In genomic region chr4:156059713-156060112, GRCm38 (mm10) we compare ENCODE assay signal across 11 mouse cellular contexts. TPM values are rescaled to one million over a fixed set of nuclear protein-coding genes. Genes with fewer than 3 reads are reported as not detected.
DNase-seq lines count a peak whose midpoint lies in the region; ATAC-seq and TF ChIP-seq lines count a peak whose summit lies in the region.
"Had no signal": no experiment of that assay in that cellular context is flagged by ENCODE, and none has a peak within 500 bp of the region (broad histone marks: within the 10 kb centered on the region; RNA-seq: fewer than 3 reads in every experiment).

No protein-coding gene starts in this region.

- 45% methylated on average over 10 of the region's 10 CpGs for WGBS in hindbrain, embryonic 15.5 days
- 33% methylated on average over 10 of the region's 10 CpGs for WGBS in hindbrain, embryonic 12.5 days
- WGBS in kidney, embryonic 14.5 days: 20% methylated on average over 10 of the region's 10 CpGs
- WGBS in lung, embryonic 15.5 days: 28% methylated on average over 10 of the region's 10 CpGs
- 38% methylated on average over 10 of the region's 10 CpGs for WGBS in midbrain, postnatal 0 days

- H3K4me3 ChIP-seq in hindbrain, embryonic 15.5 days: no peak overlapping the region
- H3K4me3 ChIP-seq in hindbrain, embryonic 12.5 days: no peak overlapping the region
- peak overlapping the region; percentile 40 for H3K4me3 ChIP-seq in kidney, embryonic 14.5 days (ENCODE audit: low read length)
- peak overlapping the region; percentile 46 for H3K4me3 ChIP-seq in lung, embryonic 15.5 days
- H3K4me3 ChIP-seq in midbrain, postnatal 0 days (ENCODE audit: low read depth, low read length): no peak overlapping the region

- TF ChIP-seq CTCF in midbrain, postnatal 0 days (IDR thresholded peaks at IDR 0.05): no peak

- H3K9ac ChIP-seq in hindbrain, embryonic 15.5 days: no peak overlapping the region
- no peak overlapping the region for H3K9ac ChIP-seq in hindbrain, embryonic 12.5 days
- peak overlapping the region; percentile 62 for H3K9ac ChIP-seq in kidney, embryonic 14.5 days (ENCODE audit: low read depth, low read length)
- H3K9ac ChIP-seq in lung, embryonic 15.5 days: peak overlapping the region; percentile 55
- H3K9ac ChIP-seq in midbrain, postnatal 0 days (replicated peaks; ENCODE audit: low read length, poor library complexity, severe bottlenecking): no peak overlapping the region

- DNase-seq in urinary bladder, postnatal 36 days (ENCODE audit: low spot score in 2 of 2): peak; percentile 76 to 84
- DNase-seq in midbrain, postnatal 0 days (ENCODE audit: low spot score): no peak
- DNase-seq in adipocyte (ENCODE audit: low spot score): no peak
- DNase-seq: right cerebral cortex, adult 18-20 months had no signal

- peaks cover 4% of the 10 kb centered on the region; the same call in 1 of the 2 replicates for H3K4me1 ChIP-seq in hindbrain, embryonic 15.5 days (replicated peaks)
- H3K4me1 ChIP-seq in hindbrain, embryonic 12.5 days: peaks cover 10% of the 10 kb centered on the region
- H3K4me1 ChIP-seq in kidney, embryonic 14.5 days (ENCODE audit: control insufficient read depth, insufficient read depth, low read length): no peaks in the 10 kb centered on the region
- H3K4me1 ChIP-seq in lung, embryonic 15.5 days: peaks cover 23% of the 10 kb centered on the region; the same call in 1 of the 2 replicates
- no peaks in the 10 kb centered on the region for H3K4me1 ChIP-seq in midbrain, postnatal 0 days (ENCODE audit: insufficient read depth, low read length)

- H3K4me2 ChIP-seq in hindbrain, embryonic 15.5 days: no peak overlapping the region
- H3K4me2 ChIP-seq in hindbrain, embryonic 12.5 days (replicated peaks): no peak overlapping the region
- peak overlapping the region; percentile 44 for H3K4me2 ChIP-seq in kidney, embryonic 14.5 days (replicated peaks; ENCODE audit: low read depth, low read length)
- H3K4me2 ChIP-seq in lung, embryonic 15.5 days: peak overlapping the region; percentile 49
- H3K4me2 ChIP-seq in midbrain, postnatal 0 days (ENCODE audit: low read depth, low read length, poor library complexity, severe bottlenecking): no peak overlapping the region

- no peaks in the 10 kb centered on the region for H3K27me3 ChIP-seq in hindbrain, embryonic 15.5 days
- H3K27me3 ChIP-seq in hindbrain, embryonic 12.5 days: no peaks in the 10 kb centered on the region; the same call in 1 of the 2 replicates
- H3K27me3 ChIP-seq in kidney, embryonic 14.5 days (ENCODE audit: control insufficient read depth, insufficient read depth, low read length): no peaks in the 10 kb centered on the region
- H3K27me3 ChIP-seq in lung, embryonic 15.5 days: no peaks in the 10 kb centered on the region
- H3K27me3 ChIP-seq in midbrain, postnatal 0 days (ENCODE audit: insufficient read depth, low read length): no peaks in the 10 kb centered on the region

- ATAC-seq in hindbrain, embryonic 15.5 days (ENCODE audit: low FRiP score, low read depth): peak; percentile 11; the same call in 1 of the 2 replicates
- ATAC-seq in hindbrain, embryonic 12.5 days (ENCODE audit: low FRiP score): no peak; the same call in 1 of the 2 replicates
- peak; percentile 96 for ATAC-seq in kidney, embryonic 14.5 days (ENCODE audit: low FRiP score, low TSS enrichment)
- ATAC-seq in lung, embryonic 15.5 days (ENCODE audit: borderline replicate concordance, extremely low read depth, low FRiP score, low TSS enrichment): peak; percentile 95
- ATAC-seq in activated CD4-positive, CD25-positive, alpha-beta regulatory T cell, adult 4 months: no peak
- ATAC-seq in midbrain, postnatal 0 days (ENCODE audit: low FRiP score): no peak

- H3K27ac ChIP-seq in hindbrain, embryonic 15.5 days (replicated peaks): no peak overlapping the region
- H3K27ac ChIP-seq in hindbrain, embryonic 12.5 days: no peak overlapping the region
- H3K27ac ChIP-seq in kidney, embryonic 14.5 days (ENCODE audit: low read depth, low read length): peak overlapping the region; percentile 93
- H3K27ac ChIP-seq in lung, embryonic 15.5 days: peak overlapping the region; percentile 96
- no peak overlapping the region for H3K27ac ChIP-seq in midbrain, postnatal 0 days (ENCODE audit: low read depth, low read length)

- no peaks in the 10 kb centered on the region for H3K36me3 ChIP-seq in hindbrain, embryonic 15.5 days
- no peaks in the 10 kb centered on the region for H3K36me3 ChIP-seq in hindbrain, embryonic 12.5 days
- H3K36me3 ChIP-seq in kidney, embryonic 14.5 days (ENCODE audit: control insufficient read depth, insufficient read depth, low read length): no peaks in the 10 kb centered on the region
- no peaks in the 10 kb centered on the region for H3K36me3 ChIP-seq in lung, embryonic 15.5 days
- no peaks in the 10 kb centered on the region for H3K36me3 ChIP-seq in midbrain, postnatal 0 days (ENCODE audit: insufficient read depth, low read length)
- H3K36me3 ChIP-seq: G1E had no signal

- no peaks in the 10 kb centered on the region for H3K9me3 ChIP-seq in hindbrain, embryonic 15.5 days
- H3K9me3 ChIP-seq in hindbrain, embryonic 12.5 days (replicated peaks): no peaks in the 10 kb centered on the region
- no peaks in the 10 kb centered on the region for H3K9me3 ChIP-seq in kidney, embryonic 14.5 days (ENCODE audit: control insufficient read depth, low read length)
- H3K9me3 ChIP-seq in lung, embryonic 15.5 days: no peaks in the 10 kb centered on the region
- no peaks in the 10 kb centered on the region for H3K9me3 ChIP-seq in midbrain, postnatal 0 days (ENCODE audit: low read length)
- H3K9me3 ChIP-seq: G1E had no signal

RNA-seq across cellular contexts. Expression of gene Ttll10, which starts 0.5 kb away (rescaled TPM):
- polyA plus RNA-seq in hindbrain, embryonic 15.5 days (2015; fragmentation: Nextera tagmentation; extraction: Ambion mirVana): not detected in 2 replicates
- polyA plus RNA-seq in hindbrain, embryonic 12.5 days (2016; fragmentation: Nextera tagmentation; extraction: Ambion mirVana): 0.14 and 0.32 TPM in 2 replicates
- polyA plus RNA-seq in kidney, embryonic 14.5 days (2014; fragmentation: Nextera tagmentation; extraction: Ambion mirVana): 3.5 and 6.0 TPM in 2 replicates
- polyA plus RNA-seq in lung, embryonic 15.5 days (2015; fragmentation: Nextera tagmentation; extraction: Ambion mirVana): 2.9 TPM in 2 replicates
- polyA plus RNA-seq in activated CD4-positive, CD25-positive, alpha-beta regulatory T cell, adult 4 months (2017; shearing (Covaris generic)): not detected
- 1.9 TPM in 1 of 2 replicates, not detected in the other for total RNA-seq in midbrain, postnatal 0 days (2014; rRNA removed)
- polyA plus RNA-seq in midbrain, postnatal 0 days (2015; fragmentation: Nextera tagmentation; extraction: Ambion mirVana): not detected in 2 replicates
- polyA plus RNA-seq: G1E; heart, postnatal 0 days had no signal

RNA-seq across cellular contexts. Expression of gene Tnfrsf18, which starts 33.7 kb away (rescaled TPM):
- 1.9 and 2.1 TPM in 2 replicates for polyA plus RNA-seq in hindbrain, embryonic 15.5 days (2015; fragmentation: Nextera tagmentation; extraction: Ambion mirVana)
- polyA plus RNA-seq in hindbrain, embryonic 12.5 days (2016; fragmentation: Nextera tagmentation; extraction: Ambion mirVana): 1.8 and 2.6 TPM in 2 replicates
- 2.3 and 2.8 TPM in 2 replicates for polyA plus RNA-seq in kidney, embryonic 14.5 days (2014; fragmentation: Nextera tagmentation; extraction: Ambion mirVana)
- polyA plus RNA-seq in lung, embryonic 15.5 days (2015; fragmentation: Nextera tagmentation; extraction: Ambion mirVana): 1.6 and 2.7 TPM in 2 replicates
- 100 to 1,000 TPM; 770 to 845 TPM for polyA plus RNA-seq in activated CD4-positive, CD25-positive, alpha-beta regulatory T cell, adult 4 months (2017; shearing (Covaris generic))
- not detected in 2 replicates for total RNA-seq in midbrain, postnatal 0 days (2014; rRNA removed)
- polyA plus RNA-seq in midbrain, postnatal 0 days (2015; fragmentation: Nextera tagmentation; extraction: Ambion mirVana): 1.5 and 2.2 TPM in 2 replicates
- polyA plus RNA-seq: G1E had no signal

RNA-seq across cellular contexts. Expression of gene Tnfrsf4, which starts 46.1 kb away (rescaled TPM):
- polyA plus RNA-seq in hindbrain, embryonic 15.5 days (2015; fragmentation: Nextera tagmentation; extraction: Ambion mirVana): 0.64 and 0.73 TPM in 2 replicates
- 0.29 and 0.76 TPM in 2 replicates for polyA plus RNA-seq in hindbrain, embryonic 12.5 days (2016; fragmentation: Nextera tagmentation; extraction: Ambion mirVana)
- 0.76 and 0.77 TPM in 2 replicates for polyA plus RNA-seq in kidney, embryonic 14.5 days (2014; fragmentation: Nextera tagmentation; extraction: Ambion mirVana)
- polyA plus RNA-seq in lung, embryonic 15.5 days (2015; fragmentation: Nextera tagmentation; extraction: Ambion mirVana): 0.39 and 0.42 TPM in 2 replicates
- 100 to 1,000 TPM; 802 to 961 TPM for polyA plus RNA-seq in activated CD4-positive, CD25-positive, alpha-beta regulatory T cell, adult 4 months (2017; shearing (Covaris generic))
- 0.66 and 1.4 TPM in 2 replicates for total RNA-seq in midbrain, postnatal 0 days (2014; rRNA removed)
- 0.54 and 0.78 TPM in 2 replicates for polyA plus RNA-seq in midbrain, postnatal 0 days (2015; fragmentation: Nextera tagmentation; extraction: Ambion mirVana)

RNA-seq across cellular contexts. Expression of gene 9430015G10Rik, which starts 50.1 kb away (rescaled TPM):
- polyA plus RNA-seq in hindbrain, embryonic 15.5 days (2015; fragmentation: Nextera tagmentation; extraction: Ambion mirVana): 30.0 and 32.6 TPM in 2 replicates
- 49.6 and 50.8 TPM in 2 replicates for polyA plus RNA-seq in hindbrain, embryonic 12.5 days (2016; fragmentation: Nextera tagmentation; extraction: Ambion mirVana)
- 30.2 and 47.3 TPM in 2 replicates for polyA plus RNA-seq in kidney, embryonic 14.5 days (2014; fragmentation: Nextera tagmentation; extraction: Ambion mirVana)
- polyA plus RNA-seq in lung, embryonic 15.5 days (2015; fragmentation: Nextera tagmentation; extraction: Ambion mirVana): 40.2 and 43.4 TPM in 2 replicates
- 10 to 100 TPM; 14.9 to 19.3 TPM for polyA plus RNA-seq in activated CD4-positive, CD25-positive, alpha-beta regulatory T cell, adult 4 months (2017; shearing (Covaris generic))
- total RNA-seq in midbrain, postnatal 0 days (2014; rRNA removed): 28.1 and 31.1 TPM in 2 replicates
- polyA plus RNA-seq in midbrain, postnatal 0 days (2015; fragmentation: Nextera tagmentation; extraction: Ambion mirVana): 22.1 and 25.2 TPM in 2 replicates

Comparison
In these comparisons a context has a peak if more than half of its experiments do, and no peak if none do; other contexts are left out.
1. ATAC-seq: peak in hindbrain, embryonic 15.5 days (single experiment), kidney, embryonic 14.5 days (single experiment) and lung, embryonic 15.5 days (single experiment); none in hindbrain, embryonic 12.5 days (single experiment), activated CD4-positive, CD25-positive, alpha-beta regulatory T cell, adult 4 months (single experiment) and midbrain, postnatal 0 days (single experiment).
2. H3K27ac ChIP-seq: peak in kidney, embryonic 14.5 days (single experiment) and lung, embryonic 15.5 days (single experiment); none in hindbrain, embryonic 15.5 days (single experiment), hindbrain, embryonic 12.5 days (single experiment) and midbrain, postnatal 0 days (single experiment).
3. H3K4me2 ChIP-seq: peak in kidney, embryonic 14.5 days (single experiment) and lung, embryonic 15.5 days (single experiment); none in hindbrain, embryonic 15.5 days (single experiment), hindbrain, embryonic 12.5 days (single experiment) and midbrain, postnatal 0 days (single experiment).
4. H3K4me3 ChIP-seq: peak in kidney, embryonic 14.5 days (single experiment) and lung, embryonic 15.5 days (single experiment); none in hindbrain, embryonic 15.5 days (single experiment), hindbrain, embryonic 12.5 days (single experiment) and midbrain, postnatal 0 days (single experiment).
5. H3K9ac ChIP-seq: peak in kidney, embryonic 14.5 days (single experiment) and lung, embryonic 15.5 days (single experiment); none in hindbrain, embryonic 15.5 days (single experiment), hindbrain, embryonic 12.5 days (single experiment) and midbrain, postnatal 0 days (single experiment).
6. DNase-seq: peak in urinary bladder, postnatal 36 days (2 of 2); none in midbrain, postnatal 0 days (single experiment) and adipocyte (single experiment).
7. RNA of gene Tnfrsf18, which starts 33.7 kb away (polyA plus RNA-seq): 770 to 845 TPM in activated CD4-positive, CD25-positive, alpha-beta regulatory T cell, adult 4 months; 2.3 to 2.8 TPM in kidney, embryonic 14.5 days, 1.6 to 2.7 TPM in lung, embryonic 15.5 days, 1.5 to 2.2 TPM in midbrain, postnatal 0 days, 1.9 to 2.1 TPM in hindbrain, embryonic 15.5 days and 1.8 to 2.6 TPM in hindbrain, embryonic 12.5 days; every median in the first group is over 100 times any median in the second.
8. RNA of gene Tnfrsf4, which starts 46.1 kb away (polyA plus RNA-seq): 802 to 961 TPM in activated CD4-positive, CD25-positive, alpha-beta regulatory T cell, adult 4 months; 0.54 to 0.78 TPM in midbrain, postnatal 0 days, 0.76 to 0.77 TPM in kidney, embryonic 14.5 days, 0.29 to 0.76 TPM in hindbrain, embryonic 12.5 days, 0.64 to 0.73 TPM in hindbrain, embryonic 15.5 days and 0.39 to 0.42 TPM in lung, embryonic 15.5 days; every median in the first group is over 100 times any median in the second.